Mouse (Mus musculus): ENCODE data around the gene Ccdc12.

The Ccdc12 gene

DNA sequence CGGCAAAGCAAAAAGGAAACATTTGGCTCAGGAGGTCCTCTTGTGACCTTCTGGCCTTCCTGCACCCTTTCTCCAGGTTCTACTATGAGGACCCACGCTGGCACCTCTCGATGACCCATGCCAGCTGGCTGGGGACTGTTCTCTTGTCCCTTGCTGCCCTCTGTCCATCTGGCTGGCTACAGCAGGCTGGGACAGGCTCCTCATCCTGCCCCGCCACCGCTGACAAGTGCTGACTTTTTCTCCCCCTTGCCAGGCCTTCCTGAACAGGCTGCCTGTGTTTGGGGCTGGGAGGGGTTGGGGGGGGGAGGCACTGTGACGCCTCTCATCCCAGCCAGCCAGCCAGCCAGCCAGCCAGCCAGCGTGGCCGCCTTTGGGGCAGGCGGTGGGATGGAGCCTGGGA, 80.1 kb downstream of the Ccdc12 start:
- DNase-seq (ENCODE audit: extremely low spot score, low read depth, low spot score) = no peak

- DNase-seq (ENCODE audit: extremely low spot score, low read depth, low spot score) = no peak
These were observed 81.8 kb downstream of the Ccdc12 start for GRCm38 (mm10) chr9:110738054-110738453.

DNA sequence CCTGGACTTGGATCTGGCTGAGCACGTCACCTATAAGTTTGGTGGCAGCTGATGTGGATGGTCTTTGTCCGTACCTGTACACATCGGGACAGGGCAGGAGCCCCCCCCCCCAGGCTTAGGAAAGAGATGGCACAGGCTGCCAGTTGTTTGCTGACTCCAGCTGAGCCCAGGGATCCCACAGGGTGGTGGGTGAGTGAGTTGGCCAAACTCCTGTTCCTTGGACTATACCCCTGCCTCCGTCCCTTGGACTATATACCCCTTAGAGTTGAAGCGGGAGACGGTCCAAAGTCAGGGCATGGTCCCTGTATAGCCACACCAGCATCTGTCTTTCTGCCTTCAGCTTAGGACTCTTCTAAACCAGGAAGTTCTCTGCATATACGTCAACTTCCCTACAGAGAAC, 83.7 kb downstream of the Ccdc12 start:
- no peak for DNase-seq (ENCODE audit: extremely low spot score, low read depth, low spot score)

DNA sequence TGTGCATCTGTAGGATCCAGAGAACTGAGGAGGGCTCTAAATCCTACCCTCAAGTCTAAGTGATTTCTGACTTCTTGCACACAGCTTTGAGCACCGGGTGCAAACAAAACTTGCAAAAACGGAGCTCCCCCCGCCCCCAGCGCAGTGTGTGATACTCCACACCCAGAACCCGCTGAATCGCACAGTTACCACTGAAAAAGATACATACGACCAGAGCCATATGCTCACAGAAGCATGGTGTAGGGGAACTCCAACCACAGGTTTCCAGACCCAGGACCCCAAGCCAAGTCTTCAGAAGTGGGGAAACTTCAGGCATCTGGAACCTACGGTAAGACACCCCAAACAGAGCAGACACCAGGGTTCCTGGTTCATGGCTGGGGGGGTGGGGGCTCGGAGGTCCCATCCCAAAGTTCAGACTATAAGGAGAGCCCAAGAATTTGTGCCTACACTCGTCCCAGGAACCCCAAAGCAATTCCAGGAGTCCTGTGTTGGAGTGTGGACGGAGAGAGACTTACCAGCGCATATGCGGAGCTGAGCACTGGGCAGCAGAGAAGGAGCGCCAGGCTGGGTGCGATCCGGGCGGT, 85.5 kb downstream of the Ccdc12 start, which contains the start of gene Myl3:
Gene Myl3, plus strand, starts transcription at position 151 of the 584 bp plus-strand sequence.
- no peak for DNase-seq (ENCODE audit: extremely low spot score, low read depth, low spot score)

DNA sequence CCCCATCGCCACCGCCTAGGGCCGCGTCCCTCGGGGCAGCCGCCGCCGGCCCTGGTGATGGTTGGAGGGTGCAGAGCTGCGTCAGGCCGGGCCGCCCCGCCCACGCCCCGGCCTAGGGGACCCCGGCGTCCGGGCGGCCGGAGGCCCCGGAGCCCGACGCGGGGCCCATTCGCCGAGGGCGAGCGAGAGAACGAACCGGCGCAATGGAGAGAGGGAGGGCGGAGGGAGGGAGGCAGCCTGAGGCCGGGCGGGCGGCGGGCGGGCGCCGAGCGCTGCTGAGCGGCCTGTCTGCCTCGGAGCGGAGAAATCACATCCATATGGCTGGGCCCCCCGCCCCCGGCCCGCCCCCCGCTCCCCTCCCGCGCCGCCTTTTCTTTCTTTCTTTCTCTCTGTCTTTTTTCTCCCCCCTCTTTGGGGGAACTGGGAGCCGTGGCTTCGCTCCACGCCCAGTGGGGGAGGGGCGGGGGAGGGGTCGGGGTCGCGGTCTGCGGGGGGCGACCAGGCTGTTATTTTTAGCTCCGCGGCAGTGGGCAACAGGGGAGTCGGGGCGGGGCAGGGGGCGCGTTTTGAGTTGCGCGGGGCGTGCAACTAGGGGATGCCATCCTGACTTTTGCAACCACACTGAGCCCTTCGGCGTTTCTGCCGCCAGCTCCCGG, 86.1 kb downstream of the Ccdc12 start:
- DNase-seq (ENCODE audit: extremely low spot score, low read depth, low spot score) = no peak

GRCm38 (mm10) chr9:110742951-110743455, 86.7 kb downstream of the Ccdc12 start:
- DNase-seq (ENCODE audit: extremely low spot score, low read depth, low spot score) = no peak

- no peak for DNase-seq (ENCODE audit: extremely low spot score, low read depth, low spot score)
These were observed 87.4 kb downstream of the Ccdc12 start for GRCm38 (mm10) chr9:110743456-110744323.

GRCm38 (mm10) chr9:110745752-110746151, 89.4 kb downstream of the Ccdc12 start:
- no peak for DNase-seq (ENCODE audit: extremely low spot score, low read depth, low spot score)

GRCm38 (mm10) chr9:110746238-110746637, 89.9 kb downstream of the Ccdc12 start:
- peak; percentile 85 for DNase-seq (ENCODE audit: extremely low spot score, low read depth, low spot score)

- no peak for DNase-seq (ENCODE audit: extremely low spot score, low read depth, low spot score)
These were observed 90.7 kb downstream of the Ccdc12 start, which contains the start of gene Pth1r for GRCm38 (mm10) chr9:110746961-110747360. Pth1r (minus strand) TSS chr9:110747145.

- DNase-seq (ENCODE audit: extremely low spot score, low read depth, low spot score) = no peak
These were observed 92.1 kb downstream of the Ccdc12 start for GRCm38 (mm10) chr9:110748451-110748850.

DNA sequence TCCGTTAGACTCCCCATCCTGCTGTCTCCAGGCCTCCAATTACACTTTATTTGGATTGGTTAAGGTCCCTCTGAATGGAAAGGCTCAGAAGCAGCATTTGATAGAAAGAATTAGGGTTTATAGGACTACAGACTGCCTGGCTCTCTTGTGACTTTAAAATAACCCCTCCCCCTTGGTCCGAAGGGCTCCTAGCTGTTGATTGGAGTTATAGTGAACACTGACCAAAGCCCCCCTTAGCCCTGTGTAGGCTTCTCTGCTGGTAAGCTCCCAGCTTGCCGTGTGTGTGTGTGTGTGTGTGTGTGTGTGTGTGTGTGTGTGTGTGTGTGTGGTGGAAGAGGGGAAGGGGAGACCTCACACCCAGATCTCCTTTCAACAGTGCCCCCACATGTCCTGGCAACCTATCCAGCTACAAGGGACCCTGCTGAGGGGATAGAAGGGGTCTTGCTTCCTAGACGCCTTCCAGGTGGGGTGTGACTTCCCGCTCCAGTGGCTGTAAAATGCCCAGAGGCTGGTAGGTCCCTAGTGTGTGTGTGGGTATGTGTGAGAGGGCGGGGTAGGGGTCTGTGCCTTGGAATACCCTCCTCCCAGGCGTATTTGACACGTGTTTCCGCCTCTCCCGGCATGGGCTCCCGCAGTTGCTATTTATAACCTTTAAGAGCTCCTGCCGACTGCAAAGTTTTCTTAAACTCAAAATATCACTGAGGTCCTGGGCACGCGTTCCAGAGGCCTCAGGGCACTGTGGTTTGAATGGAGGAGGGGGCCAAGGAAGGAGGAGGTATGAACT, 94.3 kb downstream of the Ccdc12 start:
- DNase-seq (ENCODE audit: extremely low spot score, low read depth, low spot score) = no peak

DNA sequence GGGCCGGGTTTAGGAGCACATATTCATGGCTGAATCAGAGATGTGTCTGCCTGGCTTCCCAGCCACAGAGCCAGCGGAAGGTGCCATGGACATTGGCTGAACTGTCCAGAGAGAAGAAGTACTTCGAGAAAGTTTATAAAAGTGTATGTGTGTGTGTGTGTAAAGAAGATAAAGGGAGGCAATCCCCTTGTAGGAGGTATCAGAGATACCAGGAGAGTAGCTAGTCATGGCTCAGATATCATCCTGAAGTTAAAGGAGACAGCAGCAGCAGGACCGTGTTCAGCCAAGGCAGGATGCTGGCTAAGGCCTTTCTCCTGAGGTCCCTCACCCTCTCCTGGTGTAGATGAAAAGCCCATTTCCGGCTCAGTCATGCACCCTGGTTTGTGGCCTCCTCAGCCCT, 95.1 kb downstream of the Ccdc12 start:
- DNase-seq (ENCODE audit: extremely low spot score, low read depth, low spot score) = no peak

DNA sequence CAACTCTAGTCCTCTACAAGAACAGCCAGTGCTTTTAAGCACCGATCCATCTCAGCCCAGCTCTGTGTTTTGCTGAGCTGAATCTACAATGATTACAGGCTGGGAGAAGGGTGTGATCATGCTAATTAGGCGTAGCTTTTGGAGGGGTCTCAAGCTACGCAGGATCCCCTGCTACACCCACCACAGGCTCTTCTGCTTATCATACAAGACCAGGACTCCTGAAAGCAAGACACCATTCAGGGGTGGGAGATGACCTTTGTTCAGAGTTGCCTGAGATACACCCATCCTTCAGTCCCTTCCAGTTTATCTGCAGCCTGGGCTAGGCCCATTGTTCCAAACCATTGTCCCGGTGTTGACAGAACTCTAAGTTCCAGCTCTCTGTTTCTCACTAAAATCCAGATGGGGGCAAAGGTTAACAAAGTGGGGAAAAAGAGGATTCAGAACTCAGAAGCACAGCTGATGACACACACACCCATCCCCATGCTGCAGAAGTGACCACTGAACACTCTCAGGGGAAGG, 96.7 kb downstream of the Ccdc12 start:
- DNase-seq (ENCODE audit: extremely low spot score, low read depth, low spot score) = no peak

GRCm38 (mm10) chr9:110753773-110754172, 97.5 kb downstream of the Ccdc12 start:
- DNase-seq (ENCODE audit: extremely low spot score, low read depth, low spot score) = no peak

DNA sequence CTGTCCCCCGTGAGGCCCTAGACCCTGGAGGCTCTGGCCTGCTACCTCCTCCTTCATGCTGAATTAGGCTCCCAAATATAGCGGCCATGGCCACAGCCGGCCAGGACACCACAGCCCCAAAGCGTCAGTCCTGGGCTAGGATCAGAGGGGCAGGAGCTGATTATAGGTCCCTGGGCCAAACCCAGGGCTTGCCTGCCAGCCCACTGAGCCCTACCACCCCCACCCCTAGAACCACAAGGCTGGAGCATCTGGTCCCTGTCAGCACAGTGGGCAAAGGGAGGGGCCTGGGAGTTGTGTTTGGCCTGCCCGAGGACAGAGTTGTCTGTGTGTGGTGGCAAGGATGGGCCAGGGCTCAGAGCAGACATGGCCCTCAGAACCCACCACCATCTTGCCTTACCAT, 101.5 kb downstream of the Ccdc12 start:
- DNase-seq (ENCODE audit: extremely low spot score, low read depth, low spot score) = no peak

DNA sequence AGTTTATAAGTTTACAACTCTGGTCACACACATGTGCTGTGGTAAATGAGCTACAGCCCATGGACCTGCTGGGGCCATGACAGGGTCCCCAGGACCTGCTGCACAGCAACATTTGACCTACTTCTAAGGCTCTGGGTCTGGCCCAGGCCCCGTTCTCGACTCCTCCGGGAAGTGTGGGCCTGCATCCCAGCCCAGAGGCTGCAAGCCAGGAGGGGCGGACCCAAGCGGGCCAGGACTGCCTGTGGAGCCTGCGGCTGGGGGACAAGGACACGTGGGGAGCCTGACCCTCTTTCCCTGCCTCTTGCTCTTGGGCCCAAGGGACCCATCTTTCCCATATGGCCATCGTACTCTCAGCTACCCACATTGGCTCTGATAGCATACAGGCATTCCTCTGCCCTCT, 102.3 kb downstream of the Ccdc12 start:
- no peak for DNase-seq (ENCODE audit: extremely low spot score, low read depth, low spot score)

DNA sequence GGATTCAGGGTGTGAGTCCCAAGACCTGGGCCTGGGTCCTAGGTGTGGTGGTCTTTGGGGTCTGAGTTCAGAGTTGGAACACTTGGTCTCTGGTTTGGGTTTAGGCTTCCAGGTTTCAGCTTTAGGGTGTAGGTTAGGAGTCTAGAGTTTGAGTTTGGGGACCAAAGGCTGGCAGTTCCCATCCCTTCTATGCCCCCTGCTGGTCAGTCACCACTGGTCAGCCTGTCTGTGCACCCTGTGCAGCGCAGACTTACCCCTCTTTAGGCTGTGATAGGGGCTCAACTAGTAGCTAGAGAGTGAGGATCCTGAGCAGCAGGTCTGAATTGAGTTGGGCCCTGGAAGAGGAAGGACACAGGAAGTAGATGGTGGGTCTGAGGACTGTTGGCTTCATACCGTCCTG, 103.0 kb downstream of the Ccdc12 start:
- DNase-seq (ENCODE audit: extremely low spot score, low read depth, low spot score) = no peak

DNA sequence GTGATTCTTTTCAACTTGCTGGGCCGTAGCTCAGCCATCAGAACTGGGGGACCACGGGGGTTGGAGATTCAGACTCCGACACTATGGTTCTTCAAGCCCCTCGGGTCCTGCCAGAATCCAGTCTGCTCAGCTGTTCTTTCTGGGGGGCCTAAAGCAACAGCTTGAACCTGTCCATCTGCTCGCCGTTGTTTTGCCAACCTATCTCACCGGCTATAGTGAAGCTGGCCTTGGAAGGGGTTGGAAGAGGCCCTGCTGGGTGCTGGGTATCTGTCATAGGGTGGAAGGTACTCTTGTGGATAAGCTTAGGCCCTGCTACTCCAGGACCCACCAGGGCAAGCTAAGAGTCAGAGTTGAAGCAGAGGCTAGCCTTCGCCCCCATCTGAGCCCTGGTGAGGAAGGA, 104.6 kb downstream of the Ccdc12 start:
- DNase-seq (ENCODE audit: extremely low spot score, low read depth, low spot score) = no peak
